Mouse (Mus musculus) retina, adult 2 months (tissue): Measurements from ENCODE around the gene Ift43.

ENCODE experiments used
- DNase-seq: peaks from one replicate; pipeline ENCODE4 v3.0.0-alpha.2; 2012; ENCODE audit warnings: low read depth, low spot score

The Ift43 gene

GRCm38 (mm10) chr12:86129005-86129404, 46.7 kb downstream of the Ift43 start:
- no peak for DNase-seq

- no peak for DNase-seq
Observed at GRCm38 (mm10) chr12:86129696-86130095, 47.4 kb downstream of the Ift43 start.

- peak; percentile 75 for DNase-seq
Observed at GRCm38 (mm10) chr12:86132799-86133198, 50.5 kb downstream of the Ift43 start.

- DNase-seq = no peak
Observed at GRCm38 (mm10) chr12:86135691-86136090, 53.4 kb downstream of the Ift43 start.

GRCm38 (mm10) chr12:86138696-86139095, 56.4 kb downstream of the Ift43 start:
- no peak for DNase-seq

GRCm38 (mm10) chr12:86142389-86142788, 60.0 kb downstream of the Ift43 start:
- DNase-seq = no peak

- DNase-seq = no peak
Observed at GRCm38 (mm10) chr12:86146246-86146645, 63.9 kb downstream of the Ift43 start.

GRCm38 (mm10) chr12:86148271-86148670, 65.9 kb downstream of the Ift43 start:
- DNase-seq = no peak

GRCm38 (mm10) chr12:86149087-86149486, 66.7 kb downstream of the Ift43 start:
- no peak for DNase-seq

GRCm38 (mm10) chr12:86151941-86152340, 69.6 kb downstream of the Ift43 start:
- DNase-seq = no peak

GRCm38 (mm10) chr12:86153213-86153957, 71.0 kb downstream of the Ift43 start:
- no peak for DNase-seq

GRCm38 (mm10) chr12:86155176-86155575, 72.8 kb downstream of the Ift43 start:
- DNase-seq = no peak

- no peak for DNase-seq
Observed at GRCm38 (mm10) chr12:86157166-86157565, 74.8 kb downstream of the Ift43 start.

GRCm38 (mm10) chr12:86157894-86158444, 75.6 kb downstream of the Ift43 start:
- DNase-seq = no peak

GRCm38 (mm10) chr12:86158689-86159483, 76.5 kb downstream of the Ift43 start:
- DNase-seq = no peak

GRCm38 (mm10) chr12:86161436-86161835, 79.1 kb downstream of the Ift43 start:
- no peak for DNase-seq

- DNase-seq = no peak
Observed at GRCm38 (mm10) chr12:86161942-86162341, 79.6 kb downstream of the Ift43 start.

- DNase-seq = no peak
Observed at GRCm38 (mm10) chr12:86162890-86163816, 80.8 kb downstream of the Ift43 start.

- DNase-seq = no peak
Observed at GRCm38 (mm10) chr12:86166244-86166643, 83.9 kb downstream of the Ift43 start.

GRCm38 (mm10) chr12:86167075-86167474, 84.7 kb downstream of the Ift43 start:
- DNase-seq = peak; percentile 15

GRCm38 (mm10) chr12:86168712-86169111, 86.4 kb downstream of the Ift43 start:
- DNase-seq = no peak
